Mouse (Mus musculus) small intestine, adult 2 months (tissue): Measurements from ENCODE around the gene Ntm.

Experiments used
- CTCF ChIP-seq: fragments of 200-500 bp; IDR thresholded peaks from 2 replicates; pipeline ENCODE4 v1.5.1; 2012; ENCODE audit warnings: low read depth, mild to moderate bottlenecking, control low read depth, inconsistent platforms, low read length, moderate library complexity, mixed read lengths; ENCODE audit not compliant: insufficient replicate concordance, insufficient read length; ENCODE audit errors: extremely low read depth
- POLR2A ChIP-seq: fragments of 200-500 bp; IDR thresholded peaks from 2 replicates; pipeline ENCODE4 v1.6.1; 2012; ENCODE audit warnings: low read depth, mild to moderate bottlenecking, control low read depth, inconsistent platforms, low read length, moderate library complexity

- no peak for TF ChIP-seq CTCF
- no peak for TF ChIP-seq POLR2A
Observed at GRCm38 (mm10) chr9:29025603-29026002, 937.3 kb downstream of the Ntm start.
